Mouse (Mus musculus) midbrain, embryonic 12.5 days (tissue): Measurements from ENCODE around the gene Iqcg. TPM values are rescaled to one million over a fixed set of nuclear protein-coding genes. Genes with fewer than 3 reads are reported as not detected.

ENCODE experiments used
- microRNA counts: library from miRNA; unstranded; fragments of <30 nt; microRNA quantifications from one replicate; lab custom pipeline; 2017
- microRNA-seq: library from miRNA; unstranded; fragments of <30 nt; microRNA quantifications from one replicate; pipeline ENCODE4, GENCODE M21; 2017
- polyA plus RNA-seq: library from polyadenylated mRNA; unstranded; fragments of >200 nt; fragmentation: Nextera tagmentation; extraction: Ambion mirVana; gene quantifications from 2 replicates; pipeline ENCODE4 v1.2.1, GENCODE M21; 2016

Iqcg gene
- polyA plus RNA-seq, 1 experiment from 2014 or later: 4.2 TPM

MicroRNAs within 50 kb of the gene (microRNA counts, 519-probe panel; counts per million panel counts)
- not detected for microRNA mmu-miR-1947 (lab: Ali Mortazavi, UCI)

Small RNA genes within 50 kb of the gene (microRNA-seq; reads per million reads assigned to microRNA genes)
- not detected for gene Gm22231
- 12.5 reads per million, percentile 29 among the genes with 10 or more reads in this experiment for gene Mir1947

Other genes starting within 250 kb of the Iqcg start
- gene Smbd1, start 245.7 kb downstream of the Iqcg start, polyA plus RNA-seq: not detected in 2 replicates
- 114 and 122 TPM in 2 replicates for gene Fyttd1, start 178.7 kb downstream of the Iqcg start, polyA plus RNA-seq
- 23.6 and 26.5 TPM in 2 replicates for gene Rubcn, start 178.5 kb downstream of the Iqcg start, polyA plus RNA-seq
- gene Lrch3, start 142.1 kb downstream of the Iqcg start, polyA plus RNA-seq: 48.5 and 53.4 TPM in 2 replicates
- 684 TPM in 2 replicates for gene Rpl35a, start 235 bp upstream of the Iqcg start, polyA plus RNA-seq
- 3.1 and 4.8 TPM in 2 replicates for gene Lmln, start 6.3 kb upstream of the Iqcg start, polyA plus RNA-seq
- gene Osbpl11, start 128.9 kb upstream of the Iqcg start, polyA plus RNA-seq: 30.3 and 30.7 TPM in 2 replicates
- 76.2 and 80.2 TPM in 2 replicates for gene Snx4, start 195.2 kb upstream of the Iqcg start, polyA plus RNA-seq